Mouse (Mus musculus) olfactory bulb, adult 2 months (tissue): ENCODE results near the gene H60c.

Source experiments
- CTCF ChIP-seq: fragments of 200-500 bp; IDR thresholded peaks from 2 replicates; pipeline ENCODE4 v1.5.1; 2012; ENCODE audit warnings: low read depth, mild to moderate bottlenecking, low read length, moderate library complexity; ENCODE audit not compliant: insufficient read depth
- POLR2A ChIP-seq: fragments of 200-500 bp; IDR thresholded peaks from 2 replicates; pipeline ENCODE4 v1.6.1; 2012; ENCODE audit warnings: mild to moderate bottlenecking, low read depth, low read length, moderate library complexity; ENCODE audit not compliant: insufficient read depth

DNA sequence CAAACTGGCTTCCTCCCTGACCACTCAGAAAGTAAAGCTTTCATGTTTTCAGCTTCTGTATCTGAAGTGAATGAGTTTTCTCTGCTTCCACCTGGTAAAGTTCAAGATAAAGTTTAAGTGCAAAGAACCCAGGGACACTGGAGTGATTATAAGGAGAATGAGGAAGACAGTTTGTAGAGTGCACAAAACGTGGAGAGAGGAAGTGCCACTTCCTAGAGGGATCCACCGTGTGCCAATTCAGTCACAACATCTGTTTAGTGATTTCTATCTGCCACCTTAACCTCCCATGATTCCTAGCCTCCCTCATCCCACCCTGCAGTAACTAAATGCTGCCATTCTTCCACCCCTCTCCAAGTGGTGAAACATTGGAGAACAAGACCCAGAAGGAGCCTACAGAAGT is 842 bp downstream of the H60c start:
- TF ChIP-seq CTCF (no peak), POLR2A (no peak)
